Mouse (Mus musculus): ENCODE data around the gene Cox4i2. TPM values are rescaled to one million over a fixed set of nuclear protein-coding genes. Genes with fewer than 3 reads are reported as not detected.

Gene Cox4i2
- polyA plus RNA-seq, 1 experiment from 2014 or later = 27.0 TPM

GRCm38 (mm10) chr2:152756474-152757393 is 2.8 kb downstream of the Cox4i2 start:
- DNase-seq (ENCODE audit: low spot score) = no peak
- Histone ChIP-seq H3K27ac (replicated peaks; ENCODE audit: low read depth, low read length) (no peak overlapping the region), H3K4me2 (ENCODE audit: low read depth, low read length) (no peak overlapping the region), H3K27me3 (replicated peaks; ENCODE audit: control insufficient read depth, insufficient read depth, low read length) (no peaks in the 10 kb centered on the region), H3K9ac (ENCODE audit: low read depth, low read length) (no peak overlapping the region), H3K36me3 (ENCODE audit: control insufficient read depth, insufficient read depth, low read length) (no peaks in the 10 kb centered on the region), H3K4me1 (ENCODE audit: control insufficient read depth, insufficient read depth, low read length) (peaks cover 14% of the 10 kb centered on the region; the same call in 1 of the 2 replicates), H3K4me3 (ENCODE audit: low read depth, low read length) (no peak overlapping the region), H3K9me3 (ENCODE audit: control insufficient read depth, low read length) (no peaks in the 10 kb centered on the region)
- no peak for ATAC-seq (ENCODE audit: low read depth)
- WGBS = 71% methylated on average over 17 of the region's 17 CpGs

DNA sequence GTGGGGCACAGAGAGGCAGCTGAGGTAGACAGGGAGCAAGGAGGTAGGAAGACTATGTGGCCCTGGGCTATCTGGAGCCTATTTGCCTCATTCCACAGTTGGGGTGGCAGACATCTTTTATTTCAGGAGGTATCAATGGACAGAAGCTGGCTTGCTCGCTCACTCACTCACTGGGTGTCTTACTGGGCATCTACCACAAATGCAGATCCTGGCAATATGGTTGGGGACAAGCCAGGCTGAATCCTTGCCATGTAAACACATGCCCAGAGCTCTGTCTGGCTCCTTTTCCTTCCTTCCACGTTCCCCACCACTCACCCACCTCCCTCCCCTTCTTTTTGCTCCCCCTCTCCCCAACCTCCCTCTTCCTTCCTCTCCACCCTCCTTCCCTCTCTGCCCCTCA is 3.5 kb downstream of the Cox4i2 start:
- Histone ChIP-seq H3K27ac (replicated peaks; ENCODE audit: low read depth, low read length) (no peak overlapping the region), H3K9ac (ENCODE audit: low read depth, low read length) (no peak overlapping the region), H3K27me3 (replicated peaks; ENCODE audit: control insufficient read depth, insufficient read depth, low read length) (no peaks in the 10 kb centered on the region), H3K9me3 (ENCODE audit: control insufficient read depth, low read length) (no peaks in the 10 kb centered on the region), H3K4me2 (ENCODE audit: low read depth, low read length) (no peak overlapping the region), H3K36me3 (ENCODE audit: control insufficient read depth, insufficient read depth, low read length) (no peaks in the 10 kb centered on the region), H3K4me3 (ENCODE audit: low read depth, low read length) (no peak overlapping the region), H3K4me1 (ENCODE audit: control insufficient read depth, insufficient read depth, low read length) (peaks cover 14% of the 10 kb centered on the region; the same call in 1 of the 2 replicates)
- no peak for ATAC-seq (ENCODE audit: low read depth)
- WGBS = 67% methylated on average over 2 of the region's 2 CpGs
- no peak for DNase-seq (ENCODE audit: low spot score)

- 46% methylated on average over 4 of the region's 4 CpGs for WGBS
- no peak for ATAC-seq (ENCODE audit: low read depth)
- H3K36me3 ChIP-seq (ENCODE audit: control insufficient read depth, insufficient read depth, low read length) = no peaks in the 10 kb centered on the region
- no peak overlapping the region for H3K4me3 ChIP-seq (ENCODE audit: low read depth, low read length)
- no peaks in the 10 kb centered on the region for H3K9me3 ChIP-seq (ENCODE audit: control insufficient read depth, low read length)
- no peaks in the 10 kb centered on the region for H3K27me3 ChIP-seq (replicated peaks; ENCODE audit: control insufficient read depth, insufficient read depth, low read length)
- no peak overlapping the region for H3K9ac ChIP-seq (ENCODE audit: low read depth, low read length)
- no peak for DNase-seq (ENCODE audit: low spot score)
- H3K27ac ChIP-seq (replicated peaks; ENCODE audit: low read depth, low read length) = no peak overlapping the region
- H3K4me1 ChIP-seq (ENCODE audit: control insufficient read depth, insufficient read depth, low read length) = peaks cover 14% of the 10 kb centered on the region; the same call in 1 of the 2 replicates
- H3K4me2 ChIP-seq (ENCODE audit: low read depth, low read length) = no peak overlapping the region
Measured at GRCm38 (mm10) chr2:152758351-152758750, 4.4 kb downstream of the Cox4i2 start.

DNA sequence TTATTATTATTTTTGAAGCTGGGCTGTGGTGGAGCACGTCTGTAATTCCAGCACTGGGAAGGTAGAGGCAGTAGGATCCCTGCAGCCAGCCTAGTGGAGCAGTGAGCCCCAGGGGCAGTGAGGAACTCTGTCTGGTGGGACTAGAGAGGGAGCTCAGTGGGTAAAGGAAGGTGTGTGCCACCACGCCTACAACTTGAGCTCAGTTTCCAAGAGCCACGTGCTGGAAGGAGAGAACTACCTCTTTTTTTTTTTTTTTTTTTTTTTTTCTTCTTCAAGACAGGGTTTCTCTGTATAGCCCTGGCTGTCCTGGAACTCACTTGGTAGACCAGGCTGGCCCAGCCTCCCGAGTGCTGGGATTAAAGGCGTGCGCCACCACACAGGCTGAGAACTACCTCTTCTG is 9.3 kb downstream of the Cox4i2 start:
- Histone ChIP-seq H3K4me1 (ENCODE audit: control insufficient read depth, insufficient read depth, low read length) (0 out of 2 replicates have a peak, but pooled peaks cover 4% of the 10 kb centered on the region), H3K9me3 (ENCODE audit: control insufficient read depth, low read length) (no peaks in the 10 kb centered on the region), H3K4me3 (ENCODE audit: low read depth, low read length) (no peak overlapping the region), H3K4me2 (ENCODE audit: low read depth, low read length) (no peak overlapping the region), H3K27me3 (replicated peaks; ENCODE audit: control insufficient read depth, insufficient read depth, low read length) (no peaks in the 10 kb centered on the region), H3K9ac (ENCODE audit: low read depth, low read length) (no peak overlapping the region), H3K36me3 (ENCODE audit: control insufficient read depth, insufficient read depth, low read length) (no peaks in the 10 kb centered on the region), H3K27ac (replicated peaks; ENCODE audit: low read depth, low read length) (no peak overlapping the region)
- DNase-seq (ENCODE audit: low spot score) = no peak
- ATAC-seq (ENCODE audit: low read depth) = no peak
- WGBS = 72% methylated on average over 6 of the region's 6 CpGs

GRCm38 (mm10) chr2:152764172-152765044 is 10.4 kb downstream of the Cox4i2 start:
- Histone ChIP-seq H3K9ac (ENCODE audit: low read depth, low read length) (peak overlapping the region; percentile 25; the same call in 1 of the 2 replicates), H3K4me1 (ENCODE audit: control insufficient read depth, insufficient read depth, low read length) (0 out of 2 replicates have a peak, but pooled peaks cover 4% of the 10 kb centered on the region), H3K4me2 (ENCODE audit: low read depth, low read length) (peak overlapping the region; percentile 41; the same call in 1 of the 2 replicates), H3K27ac (replicated peaks; ENCODE audit: low read depth, low read length) (no peak overlapping the region), H3K27me3 (replicated peaks; ENCODE audit: control insufficient read depth, insufficient read depth, low read length) (no peaks in the 10 kb centered on the region), H3K36me3 (ENCODE audit: control insufficient read depth, insufficient read depth, low read length) (no peaks in the 10 kb centered on the region), H3K9me3 (ENCODE audit: control insufficient read depth, low read length) (no peaks in the 10 kb centered on the region), H3K4me3 (ENCODE audit: low read depth, low read length) (no peak overlapping the region)
- DNase-seq (ENCODE audit: low spot score) = peak; percentile 40
- peak; percentile 7; the same call in 1 of the 2 replicates for ATAC-seq (ENCODE audit: low read depth)
- 14% methylated on average over 14 of the region's 14 CpGs for WGBS

DNA sequence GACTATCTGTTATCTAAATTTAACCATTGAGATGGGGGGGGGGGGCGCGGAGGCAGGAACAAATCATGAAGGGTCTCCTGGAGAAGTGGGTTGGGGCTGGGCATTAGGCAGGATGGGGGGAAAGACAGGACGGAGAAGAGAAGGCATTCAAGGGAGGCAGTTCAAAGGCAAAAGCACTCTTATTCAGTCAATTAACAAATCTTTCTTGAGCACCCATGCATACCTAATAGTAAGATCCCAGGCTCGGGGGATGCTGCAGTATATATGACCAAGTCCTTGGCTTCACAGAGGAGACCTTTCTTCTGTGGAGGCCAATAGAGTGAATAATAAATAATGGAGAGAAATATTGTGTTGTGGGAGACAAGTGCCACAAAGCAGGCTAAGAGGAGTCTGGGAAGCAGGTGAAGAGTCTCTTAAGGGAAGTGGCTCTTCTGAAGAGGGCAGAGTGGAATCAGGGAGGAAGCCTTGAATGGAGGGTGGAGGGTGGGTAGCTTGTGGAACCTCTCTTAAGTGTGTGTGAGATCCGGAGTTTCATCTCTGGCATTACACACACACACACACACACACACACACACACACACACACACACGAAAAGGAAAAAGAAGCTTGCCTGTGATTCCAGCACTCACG is 11.2 kb downstream of the Cox4i2 start:
- no peak for DNase-seq (ENCODE audit: low spot score)
- Histone ChIP-seq H3K4me2 (ENCODE audit: low read depth, low read length) (peak overlapping the region; percentile 41; the same call in 1 of the 2 replicates), H3K4me1 (ENCODE audit: control insufficient read depth, insufficient read depth, low read length) (0 out of 2 replicates have a peak, but pooled peaks cover 4% of the 10 kb centered on the region), H3K9me3 (ENCODE audit: control insufficient read depth, low read length) (no peaks in the 10 kb centered on the region), H3K4me3 (ENCODE audit: low read depth, low read length) (no peak overlapping the region), H3K36me3 (ENCODE audit: control insufficient read depth, insufficient read depth, low read length) (no peaks in the 10 kb centered on the region), H3K27ac (replicated peaks; ENCODE audit: low read depth, low read length) (no peak overlapping the region), H3K9ac (ENCODE audit: low read depth, low read length) (no peak overlapping the region; the same call in 1 of the 2 replicates), H3K27me3 (replicated peaks; ENCODE audit: control insufficient read depth, insufficient read depth, low read length) (no peaks in the 10 kb centered on the region)
- no peak for ATAC-seq (ENCODE audit: low read depth)
- 40% methylated on average over 7 of the region's 7 CpGs for WGBS

- Histone ChIP-seq H3K36me3 (ENCODE audit: control insufficient read depth, insufficient read depth, low read length) (no peaks in the 10 kb centered on the region), H3K4me3 (ENCODE audit: low read depth, low read length) (no peak overlapping the region), H3K27me3 (replicated peaks; ENCODE audit: control insufficient read depth, insufficient read depth, low read length) (no peaks in the 10 kb centered on the region), H3K4me1 (ENCODE audit: control insufficient read depth, insufficient read depth, low read length) (0 out of 2 replicates have a peak, but pooled peaks cover 4% of the 10 kb centered on the region), H3K9ac (ENCODE audit: low read depth, low read length) (no peak overlapping the region), H3K4me2 (ENCODE audit: low read depth, low read length) (peak overlapping the region; percentile 39; the same call in 1 of the 2 replicates), H3K9me3 (ENCODE audit: control insufficient read depth, low read length) (no peaks in the 10 kb centered on the region), H3K27ac (replicated peaks; ENCODE audit: low read depth, low read length) (peak overlapping the region; percentile 23; the same call in 1 of the 2 replicates)
- DNase-seq (ENCODE audit: low spot score) (peak; percentile 86), ATAC-seq (ENCODE audit: low read depth) (peak; percentile 74)
- WGBS = 18% methylated on average over 20 of the region's 25 CpGs
Measured at GRCm38 (mm10) chr2:152766387-152767123, 12.6 kb downstream of the Cox4i2 start.
